Mouse (Mus musculus): ENCODE data around the gene Pacs2.

- TF ChIP-seq TAL1 (IDR thresholded peaks at IDR 0.05; ENCODE audit: low read length) = no peak
- no peak for TF ChIP-seq GATA1 (IDR thresholded peaks at IDR 0.05; ENCODE audit: low read length)
Measured at GRCm38 (mm10) chr12:113021488-113021887, 7.2 kb downstream of the Pacs2 start.

Data from erythroblast, embryonic 14.5 days (primary cell).